Mouse (Mus musculus) MEL (cell line): ENCODE results near the gene Tnnc1.

Experiments used
- CTCF ChIP-seq, 3 experiments: IDR thresholded peaks in 2 of 3; conservative IDR thresholded peaks in 1 of 3; 2 replicates each; pipeline ENCODE4 v1.5.1; 2011 to 2012; ENCODE audit warnings: low read length in 3 of 3, low read depth in 2 of 3, mild to moderate bottlenecking in 2 of 3, improper control_type of control experiment in 1 of 3, inconsistent platforms in 1 of 3, mixed read lengths in 1 of 3, moderate library complexity in 1 of 3; ENCODE audit not compliant: control insufficient read depth in 1 of 3, insufficient read depth in 1 of 3, poor library complexity in 1 of 3, severe bottlenecking in 1 of 3
- EP300 ChIP-seq, 2 experiments: IDR thresholded peaks; 2 replicates each; pipeline ENCODE4 v1.6.1; 2011; ENCODE audit warnings: improper control_type of control experiment in 2 of 2, low read length in 2 of 2, low read depth in 1 of 2, mild to moderate bottlenecking in 1 of 2
- GABPA ChIP-seq: IDR thresholded peaks from 2 replicates; pipeline ENCODE4 v1.6.1; 2012; ENCODE audit warnings: low read depth, mild to moderate bottlenecking, inconsistent platforms, low read length, improper control_type of control experiment, moderate library complexity
- GATA1 ChIP-seq: IDR thresholded peaks from 2 replicates; pipeline ENCODE4 v1.6.1; 2011; ENCODE audit warnings: low read depth, low read length, improper control_type of control experiment
- HCFC1 ChIP-seq: IDR thresholded peaks from 2 replicates; pipeline ENCODE4 v1.6.1; 2012; ENCODE audit warnings: low read depth, mild to moderate bottlenecking, inconsistent platforms, low read length, improper control_type of control experiment, moderate library complexity
- MAFK ChIP-seq: IDR thresholded peaks from 2 replicates; pipeline ENCODE4 v1.6.1; 2011; ENCODE audit warnings: low read depth, mild to moderate bottlenecking, low read length, improper control_type of control experiment, borderline replicate concordance
- MAX ChIP-seq: IDR thresholded peaks from 2 replicates; pipeline ENCODE4 v1.6.1; 2011; ENCODE audit warnings: low read length, improper control_type of control experiment
- MEF2A ChIP-seq: IDR thresholded peaks from 2 replicates; pipeline ENCODE4 v1.6.1; 2014; ENCODE audit warnings: low read depth, mild to moderate bottlenecking, inconsistent platforms, low read length, improper control_type of control experiment; ENCODE audit not compliant: poor library complexity, insufficient replicate concordance, severe bottlenecking; ENCODE audit errors: extremely low read depth
- NRF1 ChIP-seq: IDR thresholded peaks from 2 replicates; pipeline ENCODE4 v1.6.1; 2014; ENCODE audit warnings: low read depth, mild to moderate bottlenecking, inconsistent platforms, low read length, improper control_type of control experiment, moderate library complexity; ENCODE audit not compliant: poor library complexity, insufficient read depth, severe bottlenecking
- POLR2A ChIP-seq, 2 experiments: IDR thresholded peaks; 2 replicates each; pipeline ENCODE4 v1.6.1; 2011 to 2012; ENCODE audit warnings: low read length in 2 of 2, mild to moderate bottlenecking in 2 of 2, control low read depth in 1 of 2, improper control_type of control experiment in 1 of 2, low read depth in 1 of 2, moderate library complexity in 1 of 2; ENCODE audit not compliant: control insufficient read depth in 1 of 2, insufficient read depth in 1 of 2, poor library complexity in 1 of 2
- SMC3 ChIP-seq: IDR thresholded peaks from 2 replicates; pipeline ENCODE4 v1.6.1; 2011; ENCODE audit warnings: low read depth, low read length, improper control_type of control experiment
- USF2 ChIP-seq, 2 experiments: IDR thresholded peaks; 2 replicates each; pipeline ENCODE4 v1.6.1; 2011 to 2012; ENCODE audit warnings: improper control_type of control experiment in 2 of 2, low read length in 2 of 2, borderline replicate concordance in 1 of 2, inconsistent platforms in 1 of 2, low read depth in 1 of 2, mild to moderate bottlenecking in 1 of 2; ENCODE audit not compliant: insufficient read depth in 1 of 2
- ZKSCAN1 ChIP-seq: IDR thresholded peaks from 2 replicates; pipeline ENCODE4 v1.6.1; 2012; ENCODE audit warnings: low read depth, mild to moderate bottlenecking, inconsistent platforms, low read length, improper control_type of control experiment, moderate library complexity
- ZNF384 ChIP-seq: IDR thresholded peaks from 2 replicates; pipeline ENCODE4 v1.6.1; 2012; ENCODE audit warnings: low read depth, mild to moderate bottlenecking, inconsistent platforms, low read length, improper control_type of control experiment

DNA sequence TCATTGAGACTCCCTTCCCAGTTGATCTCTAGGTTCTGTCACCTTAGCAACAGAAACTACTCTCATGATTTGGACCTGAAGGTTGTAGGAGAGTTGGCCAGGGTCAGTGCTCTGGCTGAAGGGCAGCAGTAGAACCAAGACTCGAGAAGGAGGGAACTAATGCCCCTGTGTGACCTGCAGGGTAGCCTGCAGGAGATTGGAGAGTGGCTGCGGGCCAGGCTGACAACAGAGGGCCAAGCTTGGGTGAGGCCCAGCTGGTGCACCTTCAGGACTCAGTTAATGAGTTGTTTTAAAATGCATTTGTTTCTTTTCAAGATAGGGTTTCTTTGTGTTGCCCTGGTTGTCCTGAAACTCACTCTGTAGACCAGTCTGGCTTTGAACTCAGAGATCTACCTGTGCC lies 43.1 kb upstream of the Tnnc1 start:
- no peak for TF ChIP-seq ZNF384
- TF ChIP-seq NRF1: no peak
- no peak for TF ChIP-seq CTCF (IDR thresholded peaks at IDR 0.05 in 2 of 3, conservative IDR thresholded peaks at IDR 0.05 in 1 of 3; ENCODE audit: control insufficient read depth in 1 of 3, insufficient read depth in 1 of 3, low read depth in 2 of 3, low read length in 3 of 3, poor library complexity in 1 of 3, severe bottlenecking in 1 of 3)
- no peak for TF ChIP-seq POLR2A (IDR thresholded peaks at IDR 0.05; ENCODE audit: control insufficient read depth in 1 of 2, insufficient read depth in 1 of 2, low read depth in 1 of 2, low read length in 2 of 2, poor library complexity in 1 of 2)
- no peak for TF ChIP-seq MAX
- TF ChIP-seq GATA1: no peak
- TF ChIP-seq GABPA: no peak
- no peak for TF ChIP-seq MEF2A
- no peak for TF ChIP-seq ZKSCAN1
- no peak for TF ChIP-seq HCFC1
- TF ChIP-seq EP300 (IDR thresholded peaks at IDR 0.05; ENCODE audit: low read depth in 1 of 2, low read length in 2 of 2): no peak
- TF ChIP-seq USF2 (IDR thresholded peaks at IDR 0.05; ENCODE audit: borderline replicate concordance in 1 of 2, insufficient read depth in 1 of 2, low read depth in 1 of 2, low read length in 2 of 2): no peak
- no peak for TF ChIP-seq SMC3
- TF ChIP-seq MAFK: no peak
